Mouse (Mus musculus) megakaryocyte, embryonic 14.5 days (primary cell): ENCODE measurements at regions not wholly inside any gene's neighbourhood (a gene's known extent, or its start where the extent isn't known, plus 50 kb on each side); places are given as distances from the start of the nearest gene placed in this dataset.

Experiments
- H3K27me3 ChIP-seq: replicated peaks from 2 replicates; pipeline ENCODE3; 2012; ENCODE audit warnings: inconsistent platforms
- H3K36me3 ChIP-seq: replicated peaks from 2 replicates; pipeline ENCODE3; 2012; ENCODE audit warnings: low read length, inconsistent platforms, mixed read lengths
- H3K4me1 ChIP-seq: 2 replicates; pipeline ENCODE4 v1.6.1; 2012; ENCODE audit warnings: inconsistent platforms
- H3K4me3 ChIP-seq: replicated peaks from 2 replicates; pipeline ENCODE3; 2012; ENCODE audit warnings: moderate library complexity, mild to moderate bottlenecking, inconsistent platforms
- H3K9me3 ChIP-seq: 2 replicates; pipeline ENCODE4 v1.6.1; 2012; ENCODE audit warnings: inconsistent platforms
- FLI1 ChIP-seq: IDR thresholded peaks from 2 replicates; pipeline ENCODE4 v1.6.1; 2012; ENCODE audit warnings: low read length, inconsistent platforms, mixed read lengths
- GATA1 ChIP-seq: IDR thresholded peaks from 3 replicates; pipeline ENCODE4 v1.6.1; 2012; ENCODE audit warnings: mixed read lengths, low read length, inconsistent platforms, borderline replicate concordance

DNA sequence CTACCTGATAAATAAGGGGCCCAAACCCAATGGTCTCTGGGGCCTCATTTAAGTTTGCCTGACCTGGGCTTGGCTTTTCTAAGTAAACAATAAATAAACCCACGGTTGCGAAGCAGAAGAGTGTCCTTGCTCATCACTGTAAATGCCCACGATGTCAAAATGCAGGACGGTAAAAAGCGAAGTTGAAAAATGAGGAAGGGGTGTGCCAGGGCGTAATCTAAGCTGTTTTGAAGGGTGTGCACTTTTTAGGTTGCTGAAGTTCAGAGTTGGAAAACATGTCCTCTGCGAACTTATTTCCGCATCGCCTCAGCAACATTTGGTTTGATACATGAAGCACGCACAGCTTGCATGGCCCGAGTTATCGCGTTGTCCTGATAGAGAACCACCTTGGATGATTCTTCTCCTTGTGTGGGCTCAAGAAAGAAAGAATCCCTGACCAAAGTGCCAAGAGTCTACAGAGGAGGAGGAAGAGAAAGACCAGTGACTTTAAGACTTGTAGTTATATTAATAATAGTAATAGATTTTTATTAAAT, 119.0 kb upstream of the Zeb2 start:
- Histone ChIP-seq H3K36me3 (no peaks in the 10 kb centered on the region), H3K4me1 (peaks cover 25% of the 10 kb centered on the region), H3K9me3 (no peaks in the 10 kb centered on the region), H3K4me3 (no peak overlapping the region), H3K27me3 (no peaks in the 10 kb centered on the region)
- no peak for TF ChIP-seq FLI1
- no peak for TF ChIP-seq GATA1

DNA sequence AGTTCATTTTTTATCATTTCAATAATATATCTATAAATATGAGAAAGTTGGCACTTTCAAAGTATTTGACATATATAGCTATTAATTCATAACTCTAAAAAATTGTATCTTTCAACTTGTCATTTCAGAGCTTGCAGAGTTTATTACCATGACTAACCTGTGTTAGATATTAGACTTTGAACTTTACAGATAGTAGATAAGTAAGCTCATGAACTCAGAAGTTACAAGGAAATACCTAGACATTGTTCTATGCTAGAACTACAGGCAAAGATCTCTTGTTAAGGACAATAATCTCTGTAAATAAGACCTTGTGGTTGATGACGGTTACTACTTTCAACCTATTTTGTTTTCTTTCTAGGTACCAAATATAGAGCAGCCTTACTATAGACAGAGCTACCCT, 117.0 kb upstream of the Zeb2 start:
- H3K9me3 ChIP-seq, result no peaks in the 10 kb centered on the region
- H3K36me3 ChIP-seq, result no peaks in the 10 kb centered on the region
- H3K4me3 ChIP-seq, result no peak overlapping the region
- H3K27me3 ChIP-seq, result no peaks in the 10 kb centered on the region
- H3K4me1 ChIP-seq, result peaks cover 15% of the 10 kb centered on the region
- no peak for TF ChIP-seq GATA1
- no peak for TF ChIP-seq FLI1

DNA sequence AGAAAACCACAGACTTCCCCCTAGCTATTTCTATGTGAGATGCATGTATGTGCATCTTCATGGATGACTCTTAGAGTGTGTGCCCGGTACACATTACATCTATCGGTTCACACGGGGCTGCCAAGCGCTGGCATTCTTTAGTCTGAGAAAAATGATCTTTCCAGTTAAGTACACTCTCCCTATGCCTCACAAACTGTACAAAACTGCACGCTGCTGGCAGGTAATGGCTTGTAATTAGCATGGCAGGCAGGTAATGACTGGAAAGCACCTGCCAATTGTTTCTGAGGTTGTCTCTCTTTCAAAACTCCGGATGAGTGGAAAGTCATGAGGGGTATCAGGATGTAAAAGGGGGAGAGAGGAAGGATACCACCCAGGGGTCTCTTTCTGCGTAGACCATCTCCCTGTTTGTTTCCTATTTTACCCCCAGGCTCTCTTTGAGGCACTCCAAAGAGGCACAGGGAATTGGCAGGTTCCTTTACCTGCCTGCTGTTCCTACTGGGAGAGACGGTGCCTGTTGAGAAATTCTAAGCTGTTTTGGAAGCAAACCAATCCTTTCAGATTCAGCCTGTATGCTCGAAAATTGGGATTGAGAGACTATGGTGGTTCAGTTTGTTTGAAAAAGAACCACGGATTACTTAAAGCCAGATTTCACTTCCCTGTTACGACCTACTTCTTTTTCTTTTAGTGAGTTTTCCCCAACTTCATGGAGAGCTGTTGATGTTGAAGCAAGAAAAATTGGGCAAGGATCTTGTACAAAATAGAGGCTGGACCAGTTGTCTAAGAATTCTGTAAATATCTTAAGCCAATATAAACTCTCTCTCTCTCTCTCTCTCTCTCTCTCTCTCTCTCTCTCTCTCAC, 113.4 kb upstream of the Zeb2 start:
- H3K9me3 ChIP-seq, result no peaks in the 10 kb centered on the region
- no peaks in the 10 kb centered on the region for H3K36me3 ChIP-seq
- no peak overlapping the region for H3K4me3 ChIP-seq
- TF ChIP-seq FLI1, result no peak
- no peak for TF ChIP-seq GATA1
- H3K27me3 ChIP-seq, result no peaks in the 10 kb centered on the region
- H3K4me1 ChIP-seq, result peaks cover 11% of the 10 kb centered on the region; the same call in 1 of the 2 replicates

DNA sequence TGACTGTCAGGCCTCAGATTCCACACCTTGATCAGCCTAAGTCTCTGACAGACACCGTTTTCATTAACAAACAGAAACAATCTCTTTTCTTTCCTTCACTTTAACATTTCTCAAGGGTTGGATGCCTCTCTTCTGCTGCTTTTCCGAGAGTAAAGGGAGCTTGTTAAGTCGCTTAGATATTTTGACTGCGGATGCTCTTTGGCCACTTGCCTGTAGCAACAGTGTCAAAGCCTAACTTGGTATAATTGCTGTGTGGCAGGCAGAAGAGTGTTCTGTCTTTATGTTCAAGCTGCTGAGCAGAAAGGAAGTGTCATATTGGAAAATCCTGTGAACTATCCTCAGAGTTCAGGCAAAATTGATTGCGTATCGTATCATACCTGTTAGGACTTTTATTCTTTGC, 112.3 kb upstream of the Zeb2 start:
- TF ChIP-seq FLI1, result no peak
- no peak for TF ChIP-seq GATA1

DNA sequence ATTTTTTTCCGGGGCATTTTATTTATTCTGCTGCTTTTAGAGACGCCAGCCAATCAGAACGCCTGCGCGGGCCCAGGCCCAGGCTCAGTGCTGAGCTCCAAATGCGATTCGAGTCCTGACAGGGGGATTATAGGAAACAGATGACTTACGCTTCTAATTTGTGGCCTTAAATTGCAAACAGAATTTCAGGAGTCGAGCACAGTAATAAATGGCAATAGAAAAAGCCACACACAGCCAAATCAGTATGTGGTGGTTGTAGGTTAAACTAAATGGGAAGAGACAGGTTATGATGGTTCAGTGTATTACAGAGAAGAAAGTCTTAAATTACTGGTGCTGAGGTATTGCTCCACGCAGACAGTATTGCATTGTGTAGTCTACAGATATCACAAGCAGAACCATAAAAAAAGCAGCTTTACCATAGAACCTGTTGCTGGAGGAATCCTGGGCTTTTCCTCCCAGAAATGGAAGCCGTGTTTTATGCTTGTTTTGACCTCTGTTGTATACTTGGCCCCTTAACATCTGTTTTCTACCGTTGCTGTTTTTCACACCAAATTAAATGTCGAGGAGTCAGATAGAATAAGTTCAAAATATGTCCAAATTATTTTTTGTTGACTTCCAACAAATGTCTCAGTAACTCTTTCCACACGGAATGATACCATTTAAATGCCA, 110.2 kb upstream of the Zeb2 start:
- Histone ChIP-seq H3K36me3 (no peaks in the 10 kb centered on the region), H3K9me3 (no peaks in the 10 kb centered on the region), H3K27me3 (no peaks in the 10 kb centered on the region), H3K4me1 (peaks cover 11% of the 10 kb centered on the region; the same call in 1 of the 2 replicates), H3K4me3 (no peak overlapping the region)
- TF ChIP-seq GATA1, result no peak
- no peak for TF ChIP-seq FLI1

More for the DNA sequence above, 112.3 kb upstream of the Zeb2 start:
- Histone ChIP-seq H3K9me3 (no peaks in the 10 kb centered on the region), H3K4me3 (no peak overlapping the region), H3K4me1 (peaks cover 11% of the 10 kb centered on the region; the same call in 1 of the 2 replicates), H3K36me3 (no peaks in the 10 kb centered on the region), H3K27me3 (no peaks in the 10 kb centered on the region)

DNA sequence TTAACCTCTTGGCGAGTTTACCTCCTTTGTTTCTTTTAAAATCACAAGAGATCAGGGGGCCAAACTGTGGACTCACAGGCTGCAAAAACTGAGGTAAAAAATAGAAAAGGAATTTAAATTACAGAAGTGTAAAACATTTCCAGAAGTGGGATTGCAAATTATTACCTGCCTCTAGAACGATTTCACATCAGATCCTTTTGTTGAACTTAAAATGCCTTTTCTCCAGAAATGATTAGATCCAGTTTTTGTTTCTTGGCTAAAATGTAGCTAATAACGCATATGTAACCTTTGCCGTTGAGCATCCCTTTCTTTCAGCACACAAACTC, 108.8 kb upstream of the Zeb2 start:
- TF ChIP-seq GATA1 (no peak), FLI1 (no peak)
- Histone ChIP-seq H3K9me3 (no peaks in the 10 kb centered on the region), H3K36me3 (no peaks in the 10 kb centered on the region), H3K4me1 (peaks cover 11% of the 10 kb centered on the region; the same call in 1 of the 2 replicates), H3K4me3 (no peak overlapping the region), H3K27me3 (no peaks in the 10 kb centered on the region)

DNA sequence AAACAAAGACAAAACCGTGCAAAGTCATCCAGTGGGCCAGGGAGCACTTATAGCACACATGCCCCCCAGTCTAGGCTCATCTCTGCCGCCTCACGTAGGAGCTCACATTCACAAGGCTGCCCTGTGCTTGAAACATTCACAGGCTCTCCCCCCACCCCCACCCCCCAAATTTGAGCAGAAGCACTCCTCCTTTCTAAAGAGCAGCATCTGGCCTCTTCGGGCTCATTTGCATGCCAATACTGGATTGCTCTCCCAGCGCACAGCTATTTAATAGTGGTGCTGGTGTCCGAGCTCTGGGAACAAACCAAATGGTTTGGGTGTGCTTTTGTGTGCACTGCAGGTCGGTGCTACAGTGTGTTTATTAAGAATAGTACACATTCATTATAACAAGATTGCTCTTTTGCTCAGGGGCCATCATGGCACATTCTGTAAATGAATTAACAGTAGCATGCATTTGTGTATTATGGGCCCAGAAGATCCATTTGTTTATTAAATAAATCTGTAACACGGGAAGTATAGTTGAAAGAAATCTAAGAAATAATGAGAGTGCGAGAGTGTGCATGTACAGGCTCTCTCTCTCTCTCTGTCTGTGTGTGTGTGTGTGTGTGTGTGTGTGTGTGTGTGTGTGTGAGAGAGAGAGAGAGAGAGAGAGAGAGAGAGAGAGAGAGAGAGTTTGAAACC, 108.3 kb upstream of the Zeb2 start:
- no peaks in the 10 kb centered on the region for H3K36me3 ChIP-seq
- TF ChIP-seq FLI1 (no peak), GATA1 (no peak)
- no peaks in the 10 kb centered on the region for H3K27me3 ChIP-seq
- no peak overlapping the region for H3K4me3 ChIP-seq
- no peaks in the 10 kb centered on the region for H3K9me3 ChIP-seq
- H3K4me1 ChIP-seq, result peaks cover 10% of the 10 kb centered on the region; the same call in 1 of the 2 replicates

DNA sequence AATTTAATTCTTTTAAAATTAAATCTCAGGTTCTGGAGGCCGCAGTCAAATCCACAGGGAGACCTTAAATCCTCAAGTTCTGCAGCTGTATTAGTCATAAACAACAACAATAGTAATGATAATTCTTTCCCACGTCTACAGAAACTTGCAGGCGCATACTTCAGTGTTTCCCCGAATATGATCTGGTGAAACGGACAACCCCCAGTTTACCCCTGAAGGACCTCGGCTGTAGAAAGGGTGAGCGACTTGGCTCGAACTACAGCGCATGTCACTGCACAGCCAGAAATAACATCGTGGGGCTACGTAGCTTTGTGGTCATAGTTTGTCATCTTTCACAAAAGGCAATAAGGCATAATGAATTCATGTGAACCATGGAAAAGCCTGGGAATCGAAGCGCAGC, 105.0 kb upstream of the Zeb2 start:
- H3K4me1 ChIP-seq, result peaks cover 8% of the 10 kb centered on the region
- H3K4me3 ChIP-seq, result no peak overlapping the region
- no peaks in the 10 kb centered on the region for H3K36me3 ChIP-seq
- no peaks in the 10 kb centered on the region for H3K27me3 ChIP-seq
- TF ChIP-seq GATA1 (no peak), FLI1 (no peak)
- H3K9me3 ChIP-seq, result no peaks in the 10 kb centered on the region

DNA sequence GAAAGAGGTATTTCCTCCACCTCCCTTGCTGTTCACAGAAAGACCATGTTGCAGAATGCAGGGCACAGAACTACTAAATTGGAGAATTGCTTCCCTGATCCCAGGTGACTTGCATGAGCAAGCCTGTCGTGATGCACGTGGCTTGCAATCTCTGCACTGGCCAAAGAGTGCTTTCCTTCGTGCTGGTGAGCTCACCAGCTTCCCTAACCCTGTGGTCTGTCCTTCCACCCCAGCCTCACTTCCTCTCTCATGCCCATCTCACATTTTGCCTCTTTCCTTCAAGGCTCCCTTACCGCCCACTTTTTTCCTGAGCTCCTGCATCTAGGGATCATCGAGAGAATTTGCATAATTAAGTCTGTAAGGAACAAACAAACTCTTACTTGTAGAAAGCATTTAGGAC, 102.7 kb upstream of the Zeb2 start:
- TF ChIP-seq GATA1 (no peak), FLI1 (no peak)
- no peaks in the 10 kb centered on the region for H3K27me3 ChIP-seq
- H3K9me3 ChIP-seq, result no peaks in the 10 kb centered on the region
- H3K4me3 ChIP-seq, result peak overlapping the region; percentile 42
- peaks cover 8% of the 10 kb centered on the region for H3K4me1 ChIP-seq
- H3K36me3 ChIP-seq, result no peaks in the 10 kb centered on the region
